Mouse (Mus musculus) kidney, adult 2 months (tissue): ENCODE measurements around the gene Lgals2.

ENCODE experiments used
- CTCF ChIP-seq: fragments of 200-500 bp; conservative IDR thresholded peaks from 2 replicates; pipeline ENCODE4 v1.5.1; 2011; ENCODE audit warnings: low read depth, mild to moderate bottlenecking, control low read depth, low read length, moderate library complexity, mixed read lengths; ENCODE audit not compliant: insufficient read depth, insufficient read length
- POLR2A ChIP-seq: fragments of 200-500 bp; IDR thresholded peaks from one replicate; pipeline ENCODE4 v1.6.1; 2011; ENCODE audit warnings: low read depth, low read length, control low read depth

- peak; percentile 76 for TF ChIP-seq POLR2A
- TF ChIP-seq CTCF = no peak
Observed at GRCm38 (mm10) chr15:78802776-78803391, 52.4 kb downstream of the Lgals2 start, which contains the start of gene Card10.
